Mouse (Mus musculus) gastrocnemius, postnatal 4 days (tissue): Measurements from ENCODE around the gene Tmem169. TPM values are rescaled to one million over a fixed set of nuclear protein-coding genes. Genes with fewer than 3 reads are reported as not detected.
"Not testable (repeated sequence)": the region's sequence is repeated elsewhere in the genome, so short reads cannot be mapped to it uniquely, and the experiment has no call there.

ENCODE experiments used
- DNase-seq, 2 experiments: peaks; one replicate each; pipeline ENCODE4 v3.0.0; 2021 to 2022; ENCODE audit warnings: low spot score in 2 of 2, mixed read lengths in 2 of 2
- long read RNA-seq, 2 experiments: library from polyadenylated mRNA; stranded (forward); transcript quantifications; one replicate each; pipeline ENCODE4 v2.0.0; 2021
- total RNA-seq, 2 experiments: library from RNA; stranded (reverse); gene quantifications; 2 replicates each; pipeline ENCODE4 v1.2.3; 2021

Gene Tmem169
- under 1 TPM; 0.49 TPM for total RNA-seq
- long read RNA-seq, experiment 1, result 0 reads
- long read RNA-seq, experiment 2, result 0 reads

- peak; percentile 91 to 93 for DNase-seq
Measured at GRCm38 (mm10) chr1:72283992-72284485, at the start of gene Tmem169, which contains the start of gene Pecr. TSS of gene Tmem169 (plus strand) at chr1:72284369. TSS of gene Pecr (minus strand) at chr1:72284314.

- peak; percentile 56 to 77 for DNase-seq
Measured at GRCm38 (mm10) chr1:72236363-72237006, 47.7 kb upstream of the Tmem169 start.

DNA sequence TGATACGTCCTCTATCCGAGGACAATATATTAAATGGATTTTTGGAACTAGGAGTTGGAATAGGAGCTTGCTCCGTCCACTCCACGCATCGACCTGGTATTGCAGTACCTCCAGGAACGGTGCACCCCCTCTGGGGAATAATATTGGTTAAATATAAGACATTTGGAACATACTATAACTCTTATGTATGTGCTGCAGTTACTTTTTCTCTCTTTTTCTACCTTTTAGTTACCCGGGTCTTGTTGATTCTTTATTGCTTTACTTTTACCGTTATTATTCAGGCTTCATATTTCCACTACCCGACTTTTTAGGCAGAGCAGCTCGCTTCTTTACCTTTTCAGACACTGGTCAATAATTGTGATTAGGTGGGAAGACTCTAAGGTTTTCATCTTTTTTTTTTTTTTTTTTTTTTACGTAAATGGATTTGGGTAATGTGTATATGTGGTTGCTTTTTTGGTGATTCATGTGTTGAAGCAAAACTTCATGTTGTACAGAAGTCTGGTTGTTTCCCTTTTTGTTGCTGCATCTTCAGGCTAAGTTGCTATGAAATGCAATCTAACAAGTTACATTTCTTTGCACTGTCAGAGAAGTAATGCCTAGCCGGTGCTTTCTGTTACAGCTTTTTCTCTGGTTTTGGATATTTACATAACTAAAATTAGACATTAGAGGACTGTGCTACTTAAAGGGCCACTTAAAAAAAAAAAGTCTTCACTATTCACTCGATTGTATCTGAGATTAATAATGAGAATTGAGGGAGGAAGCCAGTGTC is 47.0 kb upstream of the Tmem169 start:
- no peak for DNase-seq

- no peak for DNase-seq
Measured at GRCm38 (mm10) chr1:72238016-72238580, 46.1 kb upstream of the Tmem169 start.

DNA sequence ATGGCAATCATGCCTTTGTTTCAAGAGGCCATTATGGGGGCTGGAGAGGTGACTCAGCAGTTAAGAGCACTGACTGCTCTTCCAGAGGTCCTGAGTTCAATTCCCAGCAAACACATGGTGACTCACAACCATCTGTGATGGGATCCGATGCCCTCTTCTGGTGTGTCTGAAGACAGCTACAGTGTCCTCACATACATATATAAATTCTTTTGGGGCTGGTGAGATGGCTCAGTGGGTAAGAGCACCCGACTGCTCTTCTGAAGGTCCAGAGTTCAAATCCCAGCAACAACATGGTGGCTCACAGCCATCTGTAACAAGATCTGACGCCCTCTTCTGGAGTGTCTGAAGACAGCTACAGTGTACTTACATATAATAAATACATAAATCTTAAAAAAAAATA is 45.1 kb upstream of the Tmem169 start:
- DNase-seq, result not testable (repeated sequence)

DNA sequence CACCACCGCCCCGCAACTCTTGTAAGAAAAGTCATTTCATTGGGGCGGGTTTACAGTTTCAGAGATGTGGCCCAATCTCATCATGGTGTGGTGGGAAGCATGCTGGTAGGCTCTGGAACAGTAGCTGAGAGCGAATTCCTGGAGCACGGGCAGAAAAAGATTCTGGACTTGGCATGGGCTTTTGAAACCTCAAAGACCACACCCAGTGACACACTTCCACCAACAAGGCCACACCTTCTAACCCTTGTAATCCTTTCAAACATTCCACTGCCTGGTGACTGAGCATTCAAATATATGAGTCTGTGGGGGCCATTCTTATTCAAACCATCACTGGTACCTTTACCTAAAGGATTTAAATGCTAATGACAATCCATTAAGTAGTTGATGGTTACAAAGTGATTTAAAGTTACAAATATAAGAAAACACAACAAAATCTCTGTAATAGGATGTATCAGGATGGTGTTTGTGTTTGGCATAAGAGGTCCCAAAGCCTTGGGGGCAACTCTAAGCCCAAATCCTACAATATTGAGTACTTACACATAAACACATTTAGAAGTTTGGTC is 41.5 kb upstream of the Tmem169 start:
- DNase-seq, result no peak

DNA sequence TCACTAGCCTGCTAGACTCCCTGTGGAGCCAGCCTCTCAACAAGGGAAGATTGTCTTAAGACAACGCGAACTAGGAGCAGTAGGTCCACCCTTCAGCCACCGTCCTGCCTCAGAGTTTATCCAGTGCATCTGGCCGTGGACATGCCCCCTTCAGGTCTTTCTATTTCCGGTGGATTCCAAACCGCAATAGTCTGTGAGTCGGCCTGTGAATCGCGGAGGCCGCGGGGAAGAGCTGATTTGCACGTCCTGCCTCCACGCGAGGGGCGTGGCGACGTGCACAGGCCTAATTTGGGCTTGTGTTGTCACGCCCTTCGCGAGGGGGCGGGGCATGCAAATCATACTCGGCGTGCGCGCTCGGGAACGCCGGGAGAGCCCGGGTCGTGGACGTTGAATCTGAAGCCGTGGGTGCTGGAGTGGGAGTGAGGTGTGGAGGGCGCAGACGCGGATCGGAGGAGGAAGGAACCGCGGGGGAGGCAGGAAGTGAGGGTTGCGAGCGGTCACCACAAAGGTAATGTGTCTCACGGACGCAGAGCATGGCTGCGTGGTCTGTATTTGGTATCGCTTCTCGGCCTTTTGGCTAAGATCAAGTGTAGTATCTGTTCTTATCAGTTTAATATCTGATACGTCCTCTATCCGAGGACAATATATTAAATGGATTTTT is 40.4 kb upstream of the Tmem169 start:
- peak; percentile 90 to 95 for DNase-seq

GRCm38 (mm10) chr1:72244317-72245036 is 39.7 kb upstream of the Tmem169 start:
- no peak for DNase-seq

- not testable (repeated sequence) for DNase-seq
Measured at GRCm38 (mm10) chr1:72248226-72248737, 35.9 kb upstream of the Tmem169 start.

GRCm38 (mm10) chr1:72251806-72252205 is 32.4 kb upstream of the Tmem169 start:
- no peak for DNase-seq

DNA sequence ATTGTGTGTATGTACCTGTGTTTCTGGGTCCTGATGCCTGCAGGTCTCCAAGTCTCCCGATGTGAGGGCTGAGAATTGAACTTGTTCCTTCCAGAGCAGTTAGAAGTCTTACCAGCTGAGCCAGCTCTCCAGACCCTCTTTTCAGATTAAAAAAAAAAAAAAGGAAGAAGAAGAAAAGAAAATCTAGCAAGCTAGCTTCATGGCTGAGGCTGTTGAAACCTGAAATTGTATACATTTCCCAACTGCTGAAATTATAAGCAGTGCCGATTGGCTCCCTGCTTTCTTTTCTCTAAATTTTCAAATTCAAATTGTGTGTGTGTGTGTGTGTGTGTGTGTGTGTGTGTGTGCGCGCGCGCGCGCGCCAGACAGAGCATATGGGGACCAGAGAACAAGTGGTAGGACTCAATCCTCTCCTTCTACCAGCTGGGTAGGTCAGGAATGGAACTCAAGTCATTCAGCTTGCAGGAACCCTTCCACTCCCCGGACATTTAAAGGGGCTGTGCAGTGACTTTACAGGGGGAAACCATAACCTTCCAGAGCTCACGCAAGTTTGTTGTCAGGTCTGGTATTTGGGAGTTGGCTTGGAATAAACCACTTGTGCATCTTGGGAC is 30.2 kb upstream of the Tmem169 start:
- DNase-seq, result peak in 1 of 2 experiments; percentile 11

DNA sequence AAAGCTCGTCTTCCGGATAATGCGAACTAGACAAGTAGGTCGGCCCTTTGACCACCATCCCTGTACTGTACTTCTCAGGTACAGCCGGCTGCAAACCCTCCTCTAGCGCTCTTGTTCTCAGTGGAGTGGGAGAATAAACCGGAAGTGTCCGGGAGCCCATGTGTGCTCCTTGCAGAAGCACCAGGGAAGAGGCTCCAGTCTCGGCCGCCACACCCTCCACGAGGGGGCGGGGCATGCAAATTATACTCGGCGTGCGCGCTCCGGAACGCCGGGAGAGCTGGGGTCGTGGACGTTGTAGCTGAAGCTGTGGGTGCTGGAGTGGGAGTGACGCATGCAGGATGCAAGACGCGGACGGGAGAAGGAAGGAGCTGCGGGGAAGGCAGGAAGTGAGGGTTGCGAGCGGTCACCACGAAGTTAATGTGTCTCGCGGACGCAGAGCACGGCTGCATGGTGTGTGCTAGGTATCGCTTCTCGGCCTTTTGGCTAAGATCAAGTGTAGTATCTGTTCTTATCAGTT is 29.6 kb upstream of the Tmem169 start:
- DNase-seq, result peak; percentile 72 to 89

DNA sequence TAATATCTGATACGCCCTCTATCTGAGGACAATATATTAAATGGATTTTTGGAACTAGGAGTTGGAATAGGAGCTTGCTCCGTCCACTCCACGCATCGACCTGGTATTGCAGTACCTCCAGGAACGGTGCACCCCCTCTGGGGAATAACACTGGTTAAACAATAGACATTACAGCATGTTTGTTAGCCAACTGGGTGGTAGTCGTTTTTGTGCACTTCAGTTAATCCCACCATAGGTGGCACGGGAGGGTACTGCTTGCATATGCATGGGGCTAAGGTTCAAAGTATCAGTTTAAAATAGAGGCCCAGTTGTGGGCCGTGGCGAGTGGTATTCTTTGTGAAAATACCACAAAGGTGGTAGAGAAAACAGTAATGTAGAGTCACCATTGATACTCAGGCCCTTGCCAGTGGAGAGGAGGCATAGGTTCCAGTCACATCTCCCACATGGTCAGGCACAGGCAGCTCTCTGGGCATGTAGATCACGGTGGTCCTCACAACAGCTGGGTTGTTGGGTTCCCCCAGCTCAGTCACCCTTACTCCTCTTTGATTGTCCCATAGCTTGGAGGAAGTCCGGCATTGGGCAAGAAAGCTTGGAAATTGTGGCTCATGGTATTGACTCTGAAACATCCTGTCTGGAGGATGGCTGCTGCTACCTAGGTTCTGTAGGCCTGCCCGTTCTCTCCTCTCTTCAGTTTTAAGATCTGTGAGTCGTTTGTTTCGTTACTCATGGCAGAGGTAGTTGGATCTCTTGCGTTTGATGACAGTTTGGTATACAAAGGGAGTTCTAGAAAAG is 28.9 kb upstream of the Tmem169 start:
- peak in 1 of 2 experiments; percentile 26 for DNase-seq

GRCm38 (mm10) chr1:72255854-72256175 is 28.4 kb upstream of the Tmem169 start:
- DNase-seq, result no peak

DNA sequence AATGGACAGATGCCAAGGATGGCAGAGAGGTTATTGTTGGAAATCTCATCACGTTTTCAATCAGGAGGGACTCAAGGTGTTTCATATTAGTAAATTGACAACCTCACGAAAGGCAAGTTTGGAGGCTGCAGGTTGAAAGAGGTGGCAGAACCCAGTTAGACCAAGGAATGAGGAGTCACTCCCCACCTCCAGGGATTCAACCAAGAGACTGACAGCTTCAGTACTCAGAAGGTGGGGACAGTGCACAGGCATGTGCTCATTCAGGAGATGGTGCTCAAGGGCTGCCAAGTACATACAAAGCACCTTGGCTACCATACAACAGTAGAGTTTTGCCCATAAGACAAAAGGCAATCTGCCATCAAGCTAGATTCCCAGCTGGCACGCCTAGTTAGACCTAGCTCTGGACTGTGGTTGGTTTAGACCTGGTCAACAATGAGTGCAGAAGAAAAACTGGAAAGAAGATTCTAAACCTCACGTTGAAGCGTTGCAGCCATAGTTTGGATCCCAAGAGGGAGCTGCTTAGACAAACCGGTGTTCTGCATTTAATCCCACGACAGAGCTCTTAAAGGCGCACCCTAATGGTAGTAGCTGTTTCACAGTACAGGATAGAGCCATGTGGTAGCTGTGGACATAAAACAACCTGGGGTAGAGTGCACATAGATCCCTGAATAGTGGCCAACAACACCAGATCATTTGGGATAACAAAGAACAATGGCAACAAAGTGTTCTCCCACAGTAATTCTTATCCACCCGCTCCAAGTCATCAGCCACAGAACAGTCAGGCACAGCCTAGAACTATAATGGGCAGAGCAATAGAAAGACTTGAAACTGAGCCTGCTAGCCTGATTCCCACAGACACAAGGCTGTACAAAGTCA is 27.6 kb upstream of the Tmem169 start:
- no peak for DNase-seq

DNA sequence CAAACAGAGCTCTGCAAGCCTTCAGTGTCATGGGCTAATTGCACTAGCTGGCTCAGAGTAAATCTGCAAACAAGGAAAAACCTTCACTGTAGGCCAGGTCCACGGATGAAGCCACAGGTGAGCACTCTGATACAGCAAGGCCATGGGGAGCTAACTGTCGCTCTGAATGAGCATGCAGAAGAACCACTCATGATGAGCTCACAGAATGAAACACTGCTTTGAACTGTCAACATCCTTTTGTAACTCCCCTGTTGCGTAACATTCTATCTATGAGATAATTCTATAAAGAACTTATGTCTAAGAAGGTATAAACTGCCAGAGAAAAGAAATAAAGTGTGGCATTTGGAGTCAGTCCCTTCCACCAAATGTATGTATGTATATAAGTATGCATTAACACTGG is 21.1 kb upstream of the Tmem169 start:
- DNase-seq, result no peak

DNA sequence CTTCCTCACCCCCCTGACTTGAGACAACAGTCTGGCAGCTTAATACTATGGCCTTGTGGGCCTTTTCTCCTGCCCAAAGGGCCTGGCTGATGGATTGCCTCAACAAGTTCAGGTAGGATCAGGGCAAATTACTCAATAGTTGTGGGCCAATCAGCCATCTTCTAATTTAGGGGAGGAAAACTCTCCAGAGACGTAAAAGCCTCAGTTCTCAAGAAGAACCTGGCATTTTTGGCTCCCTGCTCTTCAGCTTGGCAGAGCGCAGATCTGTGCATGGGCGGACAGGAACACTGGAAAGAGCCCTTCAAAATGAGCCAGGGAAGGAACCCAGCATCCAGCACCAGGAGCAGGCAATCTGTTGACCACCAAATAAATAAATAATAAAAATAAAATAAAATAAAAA is 6.1 kb upstream of the Tmem169 start:
- DNase-seq, result no peak

DNA sequence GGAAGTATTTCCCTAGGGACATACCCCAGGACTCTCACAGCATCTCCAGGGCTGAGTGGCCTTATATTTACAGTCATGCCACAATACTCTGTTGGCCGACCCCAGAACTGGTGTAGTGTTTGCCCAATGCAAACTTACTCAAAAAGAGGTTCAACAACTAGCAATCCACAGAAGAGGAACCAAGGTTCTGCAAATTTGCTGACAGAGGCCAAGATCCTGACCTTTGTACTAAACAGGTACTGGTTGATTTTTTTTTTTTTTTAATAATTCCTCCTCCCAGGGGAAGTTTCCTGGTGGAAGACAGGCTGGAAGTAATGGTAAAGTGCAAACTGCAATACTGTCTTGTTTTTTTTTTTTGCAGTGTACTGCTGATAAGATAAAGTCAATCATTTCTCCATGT is 1.6 kb upstream of the Tmem169 start:
- no peak for DNase-seq
